Mouse (Mus musculus) hindbrain, embryonic 11.5 days (tissue): ENCODE measurements around the gene Rtl6. TPM values are rescaled to one million over a fixed set of nuclear protein-coding genes. Genes with fewer than 3 reads are reported as not detected.

Source experiments
- ATAC-seq: fragments of 200-750 bp; cut with Nextera tagmentation; 2 replicates; pipeline ENCODE4 v1.8.0; 2017; ENCODE audit warnings: mild to moderate bottlenecking, moderate TSS enrichment, moderate library complexity; ENCODE audit not compliant: low FRiP score
- DNase-seq: peaks from one replicate; pipeline ENCODE4 v3.0.0-alpha.2; 2015; ENCODE audit warnings: low spot score
- H3K27ac ChIP-seq: fragments of 300-500 bp; sonication (generic); 2 replicates; pipeline ENCODE4 v1.5.1; 2014; ENCODE audit warnings: mild to moderate bottlenecking, low read depth, low read length
- H3K27me3 ChIP-seq: fragments of 300-500 bp; sonication (generic); 2 replicates; pipeline ENCODE4 v1.6.1; 2014; ENCODE audit warnings: mild to moderate bottlenecking, low read length, moderate library complexity, mixed read lengths; ENCODE audit not compliant: control insufficient read depth, insufficient read depth
- H3K36me3 ChIP-seq: fragments of 300-500 bp; sonication (generic); 2 replicates; pipeline ENCODE4 v1.6.1; 2014; ENCODE audit warnings: mild to moderate bottlenecking, low read length, moderate library complexity, mixed read lengths; ENCODE audit not compliant: control insufficient read depth, insufficient read depth
- H3K4me1 ChIP-seq: fragments of 300-500 bp; sonication (generic); replicated peaks from 2 replicates; pipeline ENCODE4 v1.6.1; 2014; ENCODE audit warnings: low read length, mixed read lengths; ENCODE audit not compliant: control insufficient read depth, insufficient read depth
- H3K4me2 ChIP-seq: fragments of 300-500 bp; sonication (generic); replicated peaks from 2 replicates; pipeline ENCODE4 v1.6.1; 2014; ENCODE audit warnings: mild to moderate bottlenecking, low read depth, low read length
- H3K4me3 ChIP-seq: fragments of 300-500 bp; sonication (generic); 2 replicates; pipeline ENCODE4 v1.5.1; 2014; ENCODE audit warnings: low read depth, low read length
- H3K9ac ChIP-seq: fragments of 300-500 bp; sonication (generic); 2 replicates; pipeline ENCODE4 v1.6.1; 2014; ENCODE audit warnings: low read depth, low read length
- H3K9me3 ChIP-seq: fragments of 300-500 bp; sonication (generic); 2 replicates; pipeline ENCODE4 v1.6.1; 2016; ENCODE audit warnings: low read length; ENCODE audit not compliant: control insufficient read depth
- WGBS: fragments of 180-500 bp; shearing (Covaris S2); extraction: QIAGEN DNeasy Blood & Tissue Kit; methylation state at CpG from one replicate; pipeline ENCODE4 v1.1.7; 2014; 5-methylcytosine and 5-hydroxymethylcytosine counted together
- polyA plus RNA-seq: library from polyadenylated mRNA; unstranded; fragments of >200 nt; fragmentation: Nextera tagmentation; extraction: Ambion mirVana; gene quantifications from 2 replicates; pipeline ENCODE4 v1.2.1, GENCODE M21; 2014

Rtl6 gene
- polyA plus RNA-seq, 1 experiment from 2014 or later: 13.0 TPM

- H3K27me3 ChIP-seq: no peaks in the 10 kb centered on the region
- no peak overlapping the region for H3K27ac ChIP-seq
- H3K36me3 ChIP-seq: no peaks in the 10 kb centered on the region
- ATAC-seq: no peak
- no peak for DNase-seq
- 87% methylated on average over 6 of the region's 6 CpGs for WGBS
- no peak overlapping the region for H3K4me3 ChIP-seq
- no peaks in the 10 kb centered on the region for H3K4me1 ChIP-seq
- no peak overlapping the region for H3K4me2 ChIP-seq
- H3K9me3 ChIP-seq: no peaks in the 10 kb centered on the region
- no peak overlapping the region for H3K9ac ChIP-seq
Observed at GRCm38 (mm10) chr15:84549291-84549797, 8.3 kb downstream of the Rtl6 start.

DNA sequence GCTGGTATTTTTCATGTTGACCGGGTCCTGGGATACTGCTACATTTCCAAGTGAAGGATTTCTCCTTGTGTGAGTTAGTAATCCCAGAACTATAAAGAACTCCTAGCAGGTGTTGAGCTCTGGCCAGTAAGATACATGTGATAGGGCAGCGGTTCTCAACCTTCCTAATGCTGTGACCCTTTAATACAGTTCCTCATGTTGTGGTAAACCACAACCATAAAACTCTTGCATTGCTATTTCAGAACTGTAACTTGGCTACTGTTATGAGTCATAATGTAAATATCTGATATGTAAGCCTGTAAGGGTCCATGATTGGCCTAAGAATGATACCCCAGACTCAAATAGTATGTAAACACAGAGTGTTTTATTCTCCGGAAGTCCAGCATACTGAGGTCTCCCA is 11.6 kb downstream of the Rtl6 start:
- H3K4me3 ChIP-seq: no peak overlapping the region
- H3K36me3 ChIP-seq: no peaks in the 10 kb centered on the region
- H3K9ac ChIP-seq: no peak overlapping the region
- no peaks in the 10 kb centered on the region for H3K4me1 ChIP-seq
- H3K27ac ChIP-seq: no peak overlapping the region
- no peak for ATAC-seq
- no peak for DNase-seq
- H3K27me3 ChIP-seq: no peaks in the 10 kb centered on the region
- no peak overlapping the region for H3K4me2 ChIP-seq
- no peaks in the 10 kb centered on the region for H3K9me3 ChIP-seq
- 97% methylated on average over 3 of the region's 3 CpGs for WGBS

DNA sequence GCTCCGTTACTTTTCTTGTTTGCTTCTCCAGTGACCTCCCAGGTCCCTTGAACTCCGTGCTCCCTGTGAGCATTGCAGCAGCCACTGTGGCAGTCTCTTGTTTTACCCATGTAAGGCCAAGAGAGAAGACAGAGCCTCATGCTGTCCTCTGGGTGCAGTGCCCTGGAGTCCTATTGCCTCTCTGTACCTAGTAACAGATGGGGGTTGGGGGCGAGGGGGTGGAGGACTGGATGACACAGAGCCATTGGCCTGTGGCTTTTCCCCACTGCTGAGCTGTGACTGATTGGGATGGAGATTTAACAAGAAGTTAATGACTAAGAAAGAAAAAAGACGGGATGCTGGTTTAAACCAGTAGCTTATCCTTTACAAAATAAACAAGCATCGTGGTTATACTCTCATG is 16.4 kb downstream of the Rtl6 start:
- no peaks in the 10 kb centered on the region for H3K27me3 ChIP-seq
- no peak for DNase-seq
- 72% methylated on average over 5 of the region's 5 CpGs for WGBS

GRCm38 (mm10) chr15:84538974-84539588 is 18.5 kb downstream of the Rtl6 start:
- no peak overlapping the region for H3K27ac ChIP-seq
- whole genome bisulfite sequencing: 80% methylated on average over 15 of the region's 15 CpGs
- no peaks in the 10 kb centered on the region for H3K36me3 ChIP-seq
- no peak overlapping the region for H3K4me3 ChIP-seq
- H3K4me2 ChIP-seq: no peak overlapping the region
- no peak overlapping the region for H3K9ac ChIP-seq
- no peaks in the 10 kb centered on the region for H3K27me3 ChIP-seq
- H3K4me1 ChIP-seq: no peaks in the 10 kb centered on the region
- H3K9me3 ChIP-seq: no peaks in the 10 kb centered on the region
- DNase-seq: no peak
- ATAC-seq: no peak

More for the DNA sequence above, 16.4 kb downstream of the Rtl6 start:
- Histone ChIP-seq H3K36me3 (no peaks in the 10 kb centered on the region), H3K9me3 (no peaks in the 10 kb centered on the region), H3K4me3 (no peak overlapping the region), H3K27ac (no peak overlapping the region), H3K4me2 (no peak overlapping the region), H3K4me1 (no peaks in the 10 kb centered on the region), H3K9ac (no peak overlapping the region)
- no peak for ATAC-seq

- no peak for DNase-seq
- no peaks in the 10 kb centered on the region for H3K36me3 ChIP-seq
- 93% methylated on average over 10 of the region's 10 CpGs for WGBS
- H3K9ac ChIP-seq: no peak overlapping the region
- H3K4me1 ChIP-seq: no peaks in the 10 kb centered on the region
- H3K9me3 ChIP-seq: no peaks in the 10 kb centered on the region
- no peaks in the 10 kb centered on the region for H3K27me3 ChIP-seq
- H3K4me3 ChIP-seq: no peak overlapping the region
- no peak for ATAC-seq
- no peak overlapping the region for H3K4me2 ChIP-seq
- H3K27ac ChIP-seq: no peak overlapping the region
Observed at GRCm38 (mm10) chr15:84537117-84537516, 20.5 kb downstream of the Rtl6 start.

- H3K9ac ChIP-seq: no peak overlapping the region
- H3K4me1 ChIP-seq: no peaks in the 10 kb centered on the region
- H3K36me3 ChIP-seq: no peaks in the 10 kb centered on the region
- H3K4me3 ChIP-seq: no peak overlapping the region
- no peaks in the 10 kb centered on the region for H3K27me3 ChIP-seq
- H3K4me2 ChIP-seq: no peak overlapping the region
- H3K27ac ChIP-seq: no peak overlapping the region
- no peaks in the 10 kb centered on the region for H3K9me3 ChIP-seq
- DNase-seq (no peak), ATAC-seq (no peak)
- 93% methylated on average over 9 of the region's 9 CpGs for WGBS
Observed at GRCm38 (mm10) chr15:84536611-84537010, 21.0 kb downstream of the Rtl6 start.

DNA sequence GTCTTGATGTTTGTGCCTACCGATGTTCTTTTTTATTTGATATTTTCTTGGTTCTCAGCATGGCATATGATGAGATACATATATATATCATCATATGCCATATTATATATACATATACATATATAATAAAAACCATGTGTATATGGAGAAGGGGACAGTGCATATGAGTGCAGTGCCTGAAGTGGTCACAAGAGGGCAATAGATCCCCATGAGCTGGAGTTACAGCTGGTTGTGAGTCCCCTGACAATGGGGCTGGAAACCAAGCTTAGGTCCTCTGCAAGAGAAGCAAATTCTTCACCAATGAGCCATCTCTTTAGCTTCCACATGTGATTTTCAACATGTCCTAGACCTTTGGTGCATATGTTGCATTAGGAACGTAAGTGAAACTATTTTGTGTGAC is 21.7 kb downstream of the Rtl6 start:
- no peak overlapping the region for H3K4me2 ChIP-seq
- H3K27ac ChIP-seq: no peak overlapping the region
- H3K9me3 ChIP-seq: no peaks in the 10 kb centered on the region
- no peak overlapping the region for H3K9ac ChIP-seq
- WGBS: 90% methylated on average over 2 of the region's 2 CpGs
- no peak for ATAC-seq
- no peaks in the 10 kb centered on the region for H3K36me3 ChIP-seq
- H3K4me3 ChIP-seq: no peak overlapping the region
- H3K4me1 ChIP-seq: no peaks in the 10 kb centered on the region
- H3K27me3 ChIP-seq: no peaks in the 10 kb centered on the region
- peak; percentile 20 for DNase-seq

DNA sequence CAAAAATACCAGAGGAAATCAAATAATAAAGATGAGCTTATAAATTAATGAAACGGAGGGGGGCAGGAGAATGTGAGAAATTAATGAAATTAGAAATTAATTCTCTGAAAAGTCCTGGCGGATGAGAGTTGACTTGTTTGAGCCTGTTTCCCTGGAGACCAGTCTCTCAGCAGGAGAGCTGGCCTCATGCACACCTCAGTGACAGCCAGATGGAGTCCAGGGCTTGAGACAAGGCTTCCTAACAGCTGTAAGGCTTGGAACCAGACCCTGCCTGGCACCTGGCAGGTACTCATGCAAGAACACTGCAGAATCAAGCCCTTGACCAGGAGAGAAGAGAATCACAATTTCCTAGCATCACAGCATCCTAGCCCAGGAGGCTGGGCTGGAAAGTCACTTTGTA is 25.4 kb downstream of the Rtl6 start:
- H3K4me2 ChIP-seq: no peak overlapping the region
- no peak for DNase-seq

GRCm38 (mm10) chr15:84531535-84531934 is 26.1 kb downstream of the Rtl6 start:
- H3K9me3 ChIP-seq: no peaks in the 10 kb centered on the region
- no peak overlapping the region for H3K27ac ChIP-seq

More for the DNA sequence above, 25.4 kb downstream of the Rtl6 start:
- Histone ChIP-seq H3K4me3 (no peak overlapping the region), H3K9me3 (no peaks in the 10 kb centered on the region), H3K9ac (no peak overlapping the region), H3K27me3 (no peaks in the 10 kb centered on the region), H3K4me1 (no peaks in the 10 kb centered on the region), H3K27ac (no peak overlapping the region), H3K36me3 (no peaks in the 10 kb centered on the region)
- ATAC-seq: no peak
- WGBS: 77% methylated on average over 2 of the region's 2 CpGs

More at GRCm38 (mm10) chr15:84531535-84531934, 26.1 kb downstream of the Rtl6 start:
- Histone ChIP-seq H3K4me2 (no peak overlapping the region), H3K27me3 (no peaks in the 10 kb centered on the region), H3K4me3 (no peak overlapping the region), H3K36me3 (no peaks in the 10 kb centered on the region), H3K4me1 (no peaks in the 10 kb centered on the region), H3K9ac (no peak overlapping the region)
- DNase-seq (no peak), ATAC-seq (no peak)
- WGBS: 67% methylated on average over 10 of the region's 10 CpGs
